Mouse (Mus musculus): ENCODE results near the gene Fam129a. TPM values are rescaled to one million over a fixed set of nuclear protein-coding genes. Genes with fewer than 3 reads are reported as not detected.
A peak's percentile ranks its signal among the peaks of the same experiment; 100 is the strongest.

The Fam129a gene
- polyA plus RNA-seq, 1 experiment from 2014 or later: 9.1 TPM

DNA sequence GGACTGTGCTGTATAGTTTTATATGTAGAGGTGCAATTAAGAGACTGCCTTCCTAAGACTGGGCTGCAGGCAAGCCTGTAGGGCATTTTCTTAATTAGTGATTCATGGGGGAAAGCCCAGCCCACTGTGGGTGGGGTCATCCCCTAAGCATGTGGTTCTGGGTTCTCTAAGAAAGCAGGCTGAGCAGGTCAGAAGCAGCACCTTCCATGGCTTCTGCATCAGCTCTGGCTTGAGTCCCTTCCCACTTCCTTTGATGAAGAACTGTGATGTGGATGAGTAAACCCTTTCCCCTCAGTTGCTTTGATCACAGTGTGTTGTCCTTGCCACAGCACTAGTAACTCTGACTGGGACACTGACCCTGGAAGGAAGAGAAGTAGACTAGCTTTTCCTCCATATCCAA lies 39.6 kb downstream of the Fam129a start:
- Histone ChIP-seq H3K4me1 (replicated peaks) (peaks cover 13% of the 10 kb centered on the region; the same call in 1 of the 2 replicates), H3K36me3 (replicated peaks) (no peaks in the 10 kb centered on the region), H3K4me2 (no peak overlapping the region), H3K9me3 (replicated peaks) (no peaks in the 10 kb centered on the region), H3K9ac (no peak overlapping the region), H3K27ac (replicated peaks) (no peak overlapping the region), H3K4me3 (replicated peaks) (no peak overlapping the region), H3K27me3 (no peaks in the 10 kb centered on the region)
- ATAC-seq (ENCODE audit: insufficient read depth): no peak

DNA sequence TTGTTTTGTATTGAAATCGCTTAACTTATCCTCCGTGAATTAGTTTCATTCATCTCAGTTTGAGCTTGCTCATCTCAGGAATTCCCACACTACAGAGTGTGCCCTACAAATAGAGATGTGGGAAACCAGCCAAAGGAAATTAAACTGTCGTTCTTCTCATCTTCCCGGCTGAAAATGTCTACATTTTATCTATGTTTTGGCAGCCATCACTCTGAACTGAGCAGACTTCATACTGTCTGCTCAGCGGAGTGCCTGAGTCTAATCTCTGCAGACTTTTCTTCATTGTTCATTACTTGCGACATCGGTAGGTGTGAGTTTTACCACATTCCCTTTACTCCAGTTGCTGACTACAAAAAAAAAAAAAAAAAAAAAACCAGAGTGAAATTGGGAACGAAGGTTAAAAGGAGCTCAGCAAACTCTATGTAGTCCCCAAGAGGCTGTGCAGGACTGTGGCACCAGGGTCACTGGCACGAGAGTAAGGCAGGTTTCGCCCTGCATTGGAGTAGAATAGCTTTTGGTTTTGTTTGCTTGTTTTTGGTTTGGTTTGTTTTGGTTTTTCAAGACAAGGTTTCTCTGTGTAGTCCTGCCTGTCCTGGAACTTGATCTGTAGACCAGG lies 43.4 kb downstream of the Fam129a start:
- H3K27ac ChIP-seq (replicated peaks): no peak overlapping the region
- no peak overlapping the region for H3K9ac ChIP-seq
- H3K9me3 ChIP-seq (replicated peaks): no peaks in the 10 kb centered on the region
- WGBS (ENCODE audit: insufficient replicate concordance): 59% methylated on average over 10 of the region's 10 CpGs
- no peak for ATAC-seq (ENCODE audit: insufficient read depth)
- no peak overlapping the region for H3K4me3 ChIP-seq (replicated peaks)
- H3K4me2 ChIP-seq: no peak overlapping the region
- no peaks in the 10 kb centered on the region for H3K27me3 ChIP-seq
- H3K36me3 ChIP-seq (replicated peaks): no peaks in the 10 kb centered on the region
- H3K4me1 ChIP-seq (replicated peaks): peaks cover 32% of the 10 kb centered on the region

DNA sequence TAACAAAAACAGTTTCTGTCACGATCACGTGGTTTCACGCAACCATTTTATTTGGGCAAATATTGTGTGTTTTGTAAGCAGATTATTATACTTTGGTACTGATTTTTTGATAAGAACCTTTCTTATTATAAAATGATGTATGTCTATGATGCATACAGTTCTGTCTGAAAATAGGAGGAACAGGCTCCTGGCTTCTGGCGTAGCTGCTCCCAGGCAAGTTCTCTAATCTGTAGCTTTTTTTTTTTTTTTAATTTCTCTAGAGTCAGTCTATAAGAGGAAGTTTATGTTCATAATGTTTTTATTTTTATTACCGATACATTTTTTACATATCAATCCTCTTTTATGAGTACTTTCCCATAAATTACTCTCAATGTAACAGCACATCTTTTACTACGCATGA lies 44.6 kb downstream of the Fam129a start:
- Histone ChIP-seq H3K4me1 (replicated peaks) (peaks cover 38% of the 10 kb centered on the region), H3K9ac (no peak overlapping the region), H3K27me3 (no peaks in the 10 kb centered on the region), H3K4me2 (no peak overlapping the region), H3K4me3 (replicated peaks) (no peak overlapping the region), H3K9me3 (replicated peaks) (no peaks in the 10 kb centered on the region), H3K36me3 (replicated peaks) (no peaks in the 10 kb centered on the region), H3K27ac (replicated peaks) (no peak overlapping the region)
- WGBS (ENCODE audit: insufficient replicate concordance): 83% methylated on average over 6 of the region's 6 CpGs
- ATAC-seq (ENCODE audit: insufficient read depth): no peak

DNA sequence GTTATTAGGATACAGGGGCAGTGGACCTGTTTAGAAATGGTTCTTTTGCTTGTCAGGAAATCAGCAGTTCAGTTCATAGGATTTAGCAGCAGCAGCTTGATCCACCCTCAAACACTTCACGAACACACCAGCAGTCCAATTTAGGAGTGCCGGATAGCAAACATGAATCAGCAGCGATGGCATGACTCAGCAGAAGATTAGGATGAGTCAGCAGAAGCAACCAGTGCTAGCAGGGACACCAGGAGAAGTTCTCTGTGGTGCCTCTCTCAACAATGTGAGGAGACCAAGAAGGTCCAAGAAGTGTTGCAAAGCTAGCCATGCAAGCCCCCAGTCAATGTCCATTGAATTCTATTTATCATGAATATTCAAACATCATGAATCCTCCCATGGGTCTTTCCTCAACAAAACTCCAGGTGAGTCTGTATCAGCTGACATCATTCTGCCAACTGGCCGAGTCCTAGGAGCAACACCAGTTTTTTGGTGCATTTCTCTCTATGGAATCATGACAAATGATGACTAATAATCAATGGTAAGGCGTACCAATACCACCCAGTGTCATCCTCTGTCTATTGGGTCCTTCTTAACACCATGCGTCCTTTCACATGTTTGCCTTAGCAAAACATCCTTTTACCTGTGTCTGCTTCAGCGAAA lies 45.7 kb downstream of the Fam129a start:
- Histone ChIP-seq H3K27me3 (no peaks in the 10 kb centered on the region), H3K9me3 (replicated peaks) (no peaks in the 10 kb centered on the region), H3K4me2 (0 out of 2 replicates have a peak overlapping the region, but pooled peaks have one; percentile 23), H3K27ac (replicated peaks) (peak overlapping the region; percentile 48; the same call in 1 of the 2 replicates), H3K4me3 (replicated peaks) (no peak overlapping the region), H3K36me3 (replicated peaks) (no peaks in the 10 kb centered on the region), H3K4me1 (replicated peaks) (peaks cover 38% of the 10 kb centered on the region), H3K9ac (no peak overlapping the region)
- WGBS (ENCODE audit: insufficient replicate concordance): 64% methylated on average over 7 of the region's 7 CpGs
- peak; percentile 76 for ATAC-seq (ENCODE audit: insufficient read depth)

DNA sequence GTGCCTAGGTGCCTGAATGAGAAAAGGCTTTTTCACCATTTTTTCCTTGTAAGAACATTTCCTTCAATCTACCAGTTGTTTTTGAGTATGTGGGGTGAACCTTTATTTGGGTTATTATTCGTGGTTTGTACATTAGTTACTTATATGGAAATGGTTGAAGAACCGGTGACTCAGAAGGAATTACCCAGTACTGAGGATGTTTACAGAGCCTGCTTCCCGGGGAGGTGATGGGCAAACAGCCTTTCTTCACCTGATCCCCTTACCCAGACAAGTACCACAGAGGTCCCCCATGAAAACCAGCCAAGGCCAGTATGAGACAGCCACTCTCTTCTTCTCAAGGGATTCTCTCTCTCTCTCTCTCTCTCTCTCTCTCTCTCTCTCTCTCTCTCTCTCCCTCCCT lies 47.3 kb downstream of the Fam129a start:
- no peak for ATAC-seq (ENCODE audit: insufficient read depth)
- H3K27ac ChIP-seq (replicated peaks): no peak overlapping the region
- H3K9ac ChIP-seq: no peak overlapping the region
- H3K4me1 ChIP-seq (replicated peaks): peaks cover 38% of the 10 kb centered on the region
- no peaks in the 10 kb centered on the region for H3K9me3 ChIP-seq (replicated peaks)
- no peak overlapping the region for H3K4me2 ChIP-seq
- no peaks in the 10 kb centered on the region for H3K27me3 ChIP-seq
- 30% methylated on average over 3 of the region's 3 CpGs for WGBS (ENCODE audit: insufficient replicate concordance)
- H3K36me3 ChIP-seq (replicated peaks): no peaks in the 10 kb centered on the region
- no peak overlapping the region for H3K4me3 ChIP-seq (replicated peaks)

DNA sequence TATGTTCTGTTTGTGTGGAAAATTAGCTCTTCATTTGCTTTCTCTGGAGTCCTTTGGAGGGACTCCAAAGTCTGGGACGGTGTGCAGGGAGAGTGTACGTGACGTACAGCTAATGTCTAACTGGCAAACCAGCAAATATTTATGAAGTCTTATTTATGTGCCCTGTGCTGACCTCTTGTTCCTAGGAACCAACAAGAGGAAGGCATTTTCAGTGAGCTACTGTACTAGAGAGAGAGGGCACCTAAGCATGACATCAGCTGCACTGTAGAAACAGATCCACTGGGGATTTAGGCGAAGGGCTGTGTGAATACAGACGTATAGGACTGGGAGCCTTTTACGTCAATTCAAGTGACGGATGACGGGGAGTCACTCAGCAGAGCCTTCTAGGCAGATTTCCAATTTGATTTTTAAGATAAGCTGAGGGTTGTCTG lies 48.3 kb downstream of the Fam129a start:
- ATAC-seq (ENCODE audit: insufficient read depth): peak; percentile 69
- no peaks in the 10 kb centered on the region for H3K27me3 ChIP-seq
- H3K4me1 ChIP-seq (replicated peaks): peaks cover 34% of the 10 kb centered on the region
- H3K9ac ChIP-seq: no peak overlapping the region
- no peak overlapping the region for H3K4me2 ChIP-seq
- WGBS (ENCODE audit: insufficient replicate concordance): 61% methylated on average over 8 of the region's 8 CpGs
- H3K27ac ChIP-seq (replicated peaks): peak overlapping the region; percentile 39
- H3K9me3 ChIP-seq (replicated peaks): no peaks in the 10 kb centered on the region
- no peaks in the 10 kb centered on the region for H3K36me3 ChIP-seq (replicated peaks)
- H3K4me3 ChIP-seq (replicated peaks): no peak overlapping the region

DNA sequence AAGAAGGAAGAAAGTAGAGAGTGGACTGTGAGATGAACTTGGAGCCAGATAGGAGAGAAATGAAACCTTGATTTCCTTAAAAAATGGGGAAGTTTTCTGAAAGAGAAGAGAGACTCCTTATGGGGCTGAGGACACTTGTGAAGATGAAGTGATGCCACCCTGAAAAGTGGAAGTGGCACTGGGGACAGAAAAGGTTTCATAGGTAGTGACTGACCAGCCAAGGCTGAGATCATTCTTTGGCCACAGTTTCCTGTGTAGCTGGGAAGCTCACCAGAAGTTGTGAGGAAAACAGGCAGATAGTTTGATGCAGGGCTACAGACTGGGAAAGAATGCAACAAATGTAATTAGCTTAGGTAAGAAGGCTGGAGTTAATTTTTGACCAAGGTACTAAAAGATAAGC lies 49.7 kb downstream of the Fam129a start:
- ATAC-seq (ENCODE audit: insufficient read depth): no peak
- H3K4me3 ChIP-seq (replicated peaks): no peak overlapping the region
- no peak overlapping the region for H3K9ac ChIP-seq
- H3K9me3 ChIP-seq (replicated peaks): no peaks in the 10 kb centered on the region
- H3K27me3 ChIP-seq: no peaks in the 10 kb centered on the region
- no peaks in the 10 kb centered on the region for H3K36me3 ChIP-seq (replicated peaks)
- H3K4me2 ChIP-seq: no peak overlapping the region
- peak overlapping the region; percentile 39 for H3K27ac ChIP-seq (replicated peaks)
- H3K4me1 ChIP-seq (replicated peaks): peaks cover 33% of the 10 kb centered on the region

DNA sequence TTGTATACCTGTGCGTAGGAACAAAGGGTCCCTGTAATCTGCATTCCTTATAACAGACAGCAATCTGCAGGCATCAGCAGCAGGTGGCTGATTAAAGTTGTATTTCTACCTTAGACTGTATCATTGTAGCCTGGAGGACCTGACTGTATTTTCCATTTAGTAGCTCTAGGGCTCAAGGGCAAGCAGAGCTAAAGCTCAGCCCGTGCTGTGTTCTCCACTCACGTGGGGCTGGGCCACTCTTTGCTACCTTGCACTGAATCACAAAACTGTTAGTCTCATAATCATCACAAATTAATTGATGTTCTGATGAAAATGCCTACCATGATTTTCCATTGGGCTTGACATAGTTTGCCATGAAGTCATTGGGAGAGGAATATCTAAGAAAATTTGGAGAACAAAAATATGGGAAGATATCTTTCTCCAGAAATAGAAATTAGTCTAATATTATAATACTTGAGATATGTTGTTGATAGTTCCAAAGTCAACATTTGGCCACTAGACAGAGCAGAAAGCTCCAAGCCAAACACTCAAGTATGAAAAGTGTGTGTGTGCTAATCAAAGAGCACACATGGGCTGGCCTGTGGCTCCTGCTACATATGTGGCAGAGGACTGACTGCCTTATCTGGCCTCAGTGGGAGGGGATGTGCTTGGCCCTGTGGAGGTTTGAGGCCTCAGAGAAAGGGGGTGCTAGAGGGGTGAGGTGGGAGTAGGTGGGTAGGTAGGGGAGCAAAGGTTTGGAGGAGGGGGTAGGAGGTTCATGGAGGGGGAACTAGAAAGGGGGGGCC lies 53.6 kb downstream of the Fam129a start:
- H3K9me3 ChIP-seq (replicated peaks): no peaks in the 10 kb centered on the region
- no peak overlapping the region for H3K4me2 ChIP-seq
- peaks cover 14% of the 10 kb centered on the region for H3K4me1 ChIP-seq (replicated peaks)
- H3K27ac ChIP-seq (replicated peaks): 0 out of 2 replicates have a peak overlapping the region, but pooled peaks have one; percentile 6
- no peak overlapping the region for H3K4me3 ChIP-seq (replicated peaks)
- ATAC-seq (ENCODE audit: insufficient read depth): peak; percentile 66
- no peak overlapping the region for H3K9ac ChIP-seq
- 71% methylated on average over 3 of the region's 3 CpGs for WGBS (ENCODE audit: insufficient replicate concordance)
- no peaks in the 10 kb centered on the region for H3K27me3 ChIP-seq
- H3K36me3 ChIP-seq (replicated peaks): no peaks in the 10 kb centered on the region

DNA sequence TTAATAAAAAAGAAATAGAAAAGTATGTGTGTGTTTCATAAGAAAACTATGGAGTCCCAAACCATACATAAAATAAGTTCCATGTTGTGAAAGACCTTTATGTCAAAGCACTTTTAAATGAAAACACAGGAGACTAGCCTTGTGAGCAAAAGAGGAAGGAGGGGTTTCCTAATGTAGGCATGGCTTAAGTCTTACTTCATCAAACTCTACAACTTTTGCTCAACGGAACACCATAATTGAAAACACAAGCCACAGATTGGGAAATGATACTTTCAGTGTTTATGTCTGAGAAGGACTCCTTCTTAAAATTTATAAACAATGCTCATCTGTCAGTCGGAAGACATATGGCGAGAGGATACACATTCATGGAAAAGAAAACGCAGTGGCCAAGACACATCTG lies 54.3 kb downstream of the Fam129a start:
- H3K27me3 ChIP-seq: no peaks in the 10 kb centered on the region
- WGBS (ENCODE audit: insufficient replicate concordance): 76% methylated on average over 4 of the region's 4 CpGs
- no peaks in the 10 kb centered on the region for H3K9me3 ChIP-seq (replicated peaks)
- H3K4me2 ChIP-seq: no peak overlapping the region
- H3K27ac ChIP-seq (replicated peaks): 0 out of 2 replicates have a peak overlapping the region, but pooled peaks have one; percentile 14
- peaks cover 11% of the 10 kb centered on the region for H3K4me1 ChIP-seq (replicated peaks)
- no peak overlapping the region for H3K4me3 ChIP-seq (replicated peaks)
- H3K36me3 ChIP-seq (replicated peaks): no peaks in the 10 kb centered on the region
- ATAC-seq (ENCODE audit: insufficient read depth): no peak
- H3K9ac ChIP-seq: no peak overlapping the region

DNA sequence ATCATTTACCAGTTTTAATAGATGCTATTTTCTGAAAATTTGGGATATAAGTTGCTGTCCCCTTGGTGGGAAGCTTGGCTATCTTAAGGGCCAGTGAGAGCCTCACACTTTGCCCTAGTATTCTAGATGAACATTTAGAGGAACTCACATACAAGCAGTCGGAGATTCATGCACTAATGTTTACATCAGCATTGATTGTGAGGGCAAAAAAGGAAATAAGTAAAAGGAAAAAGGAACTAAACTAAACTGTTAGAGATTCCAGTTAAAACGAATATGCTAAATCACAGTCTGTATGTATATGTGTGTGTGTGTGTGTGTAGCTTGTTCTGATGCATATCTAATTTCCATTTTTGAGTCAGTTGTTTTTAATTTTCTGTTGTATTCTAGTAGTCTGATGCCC lies 54.7 kb downstream of the Fam129a start:
- H3K4me3 ChIP-seq (replicated peaks): no peak overlapping the region
- 39% methylated on average over 2 of the region's 2 CpGs for WGBS (ENCODE audit: insufficient replicate concordance)

DNA sequence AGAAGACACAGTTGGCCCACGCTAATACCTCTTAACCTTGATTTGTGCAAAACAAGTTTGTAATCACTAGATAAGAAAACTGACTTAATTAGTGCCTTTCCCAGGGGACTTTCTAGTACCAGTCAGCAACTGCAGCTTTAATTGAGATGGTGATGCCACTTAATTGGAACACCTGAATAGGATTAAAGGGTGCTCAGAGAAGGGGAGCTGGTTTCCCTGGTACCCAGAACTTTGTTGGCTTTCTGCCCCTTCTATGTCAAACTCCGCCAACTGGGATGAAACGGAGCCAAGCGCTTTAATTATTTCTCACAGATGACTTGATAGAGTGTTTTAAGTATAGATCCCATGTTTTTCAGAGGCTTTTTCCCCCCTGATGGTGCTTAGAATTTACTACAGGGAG lies 55.6 kb downstream of the Fam129a start:
- ATAC-seq (ENCODE audit: insufficient read depth): no peak
- Histone ChIP-seq H3K9ac (no peak overlapping the region), H3K9me3 (replicated peaks) (no peaks in the 10 kb centered on the region)

More for the DNA sequence above, 54.7 kb downstream of the Fam129a start:
- Histone ChIP-seq H3K36me3 (replicated peaks) (no peaks in the 10 kb centered on the region), H3K9ac (no peak overlapping the region), H3K4me1 (replicated peaks) (peaks cover 11% of the 10 kb centered on the region), H3K27me3 (no peaks in the 10 kb centered on the region), H3K27ac (replicated peaks) (0 out of 2 replicates have a peak overlapping the region, but pooled peaks have one; percentile 14), H3K4me2 (no peak overlapping the region), H3K9me3 (replicated peaks) (no peaks in the 10 kb centered on the region)
- no peak for ATAC-seq (ENCODE audit: insufficient read depth)

More for the DNA sequence above, 55.6 kb downstream of the Fam129a start:
- no peaks in the 10 kb centered on the region for H3K36me3 ChIP-seq (replicated peaks)
- H3K27me3 ChIP-seq: no peaks in the 10 kb centered on the region
- H3K4me1 ChIP-seq (replicated peaks): peaks cover 16% of the 10 kb centered on the region
- WGBS (ENCODE audit: insufficient replicate concordance): 77% methylated on average over 4 of the region's 4 CpGs
- H3K27ac ChIP-seq (replicated peaks): no peak overlapping the region
- no peak overlapping the region for H3K4me2 ChIP-seq
- H3K4me3 ChIP-seq (replicated peaks): no peak overlapping the region
